Mouse (Mus musculus): ENCODE data around the gene Cript. TPM values are rescaled to one million over a fixed set of nuclear protein-coding genes. Genes with fewer than 3 reads are reported as not detected.

Cript gene
- total RNA-seq, 2 experiments from 2014 or later = 54.2 to 61.7 TPM

GRCm38 (mm10) chr17:87082547-87082946 is 57.2 kb downstream of the Cript start:
- intact Hi-C loops (cut with DNase I) = no loop called here
- no peak for DNase-seq (ENCODE audit: low spot score in 2 of 2)

- intact Hi-C loops (cut with DNase I) = no loop called here
- DNase-seq (ENCODE audit: low spot score in 2 of 2) = no peak
Observed at GRCm38 (mm10) chr17:87083671-87084070, 58.3 kb downstream of the Cript start.

Other genes with a start within 250 kb of the Cript start
- not detected for gene Tmem247, start 108.2 kb upstream of the Cript start, total RNA-seq (2021)
- under 1 TPM in 1 of 2 experiments, not detected in 1; 0.37 TPM for gene Atp6v1e2, start 77.7 kb upstream of the Cript start, total RNA-seq (2021)
- 10 to 100 TPM; 29.5 to 43.8 TPM for gene Rhoq, start 62.5 kb upstream of the Cript start, total RNA-seq (2021)
- gene Pigf, start 144 bp upstream of the Cript start, total RNA-seq (2021) = 10 to 100 TPM; 16.5 to 19.1 TPM
- 100 to 1,000 TPM; 104 to 107 TPM for gene Socs5, start 82.1 kb downstream of the Cript start, total RNA-seq (2021)
- 10 to 100 TPM; 53.7 to 54.0 TPM for gene Mcfd2, start 240.4 kb downstream of the Cript start, total RNA-seq (2021)

Data from left cerebral cortex, postnatal 25 days (tissue).